Mouse (Mus musculus) retina, postnatal 7 days (tissue): ENCODE data around the gene Lsm3.
A peak's percentile ranks its signal among the peaks of the same experiment; 100 is the strongest.

ENCODE experiments used
- DNase-seq: peaks from one replicate; pipeline ENCODE4 v3.0.0-alpha.2; 2012; ENCODE audit warnings: low read depth, low spot score

Gene Lsm3

GRCm38 (mm10) chr6:91509326-91509725 is 6.4 kb upstream of the Lsm3 start:
- peak; percentile 25 for DNase-seq

GRCm38 (mm10) chr6:91510211-91510610 is 5.5 kb upstream of the Lsm3 start:
- DNase-seq, result no peak

- DNase-seq, result no peak
These were observed 1.6 kb upstream of the Lsm3 start for GRCm38 (mm10) chr6:91514135-91514534.

GRCm38 (mm10) chr6:91514737-91515362 is 878 bp upstream of the Lsm3 start:
- no peak for DNase-seq

- DNase-seq, result no peak
These were observed 2.8 kb downstream of the Lsm3 start for GRCm38 (mm10) chr6:91518454-91519020.

GRCm38 (mm10) chr6:91522816-91523215 is 7.1 kb downstream of the Lsm3 start:
- DNase-seq, result no peak

GRCm38 (mm10) chr6:91525544-91525943 is 9.8 kb downstream of the Lsm3 start:
- DNase-seq, result no peak

- peak; percentile 41 for DNase-seq
These were observed 11.6 kb downstream of the Lsm3 start for GRCm38 (mm10) chr6:91527227-91527860.

GRCm38 (mm10) chr6:91528265-91528664 is 12.5 kb downstream of the Lsm3 start:
- no peak for DNase-seq

- DNase-seq, result no peak
These were observed 14.9 kb downstream of the Lsm3 start for GRCm38 (mm10) chr6:91530673-91531072.

- DNase-seq, result no peak
These were observed 15.5 kb downstream of the Lsm3 start for GRCm38 (mm10) chr6:91531276-91531675.

GRCm38 (mm10) chr6:91532661-91533060 is 16.9 kb downstream of the Lsm3 start:
- no peak for DNase-seq

- DNase-seq, result no peak
These were observed 17.6 kb downstream of the Lsm3 start for GRCm38 (mm10) chr6:91533359-91533758.

GRCm38 (mm10) chr6:91533771-91534170 is 18.0 kb downstream of the Lsm3 start:
- no peak for DNase-seq

GRCm38 (mm10) chr6:91534268-91534667 is 18.5 kb downstream of the Lsm3 start:
- DNase-seq, result no peak

- no peak for DNase-seq
These were observed 19.5 kb downstream of the Lsm3 start for GRCm38 (mm10) chr6:91535231-91535630.

- no peak for DNase-seq
These were observed 20.5 kb downstream of the Lsm3 start for GRCm38 (mm10) chr6:91536047-91536765.

- no peak for DNase-seq
These were observed 25.5 kb downstream of the Lsm3 start for GRCm38 (mm10) chr6:91541276-91541675.

GRCm38 (mm10) chr6:91543056-91543455 is 27.3 kb downstream of the Lsm3 start:
- DNase-seq, result no peak

- no peak for DNase-seq
These were observed 30.6 kb downstream of the Lsm3 start for GRCm38 (mm10) chr6:91546241-91546884.

GRCm38 (mm10) chr6:91547313-91547712 is 31.6 kb downstream of the Lsm3 start:
- no peak for DNase-seq

GRCm38 (mm10) chr6:91549621-91550020 is 33.9 kb downstream of the Lsm3 start:
- no peak for DNase-seq
